Mouse (Mus musculus): ENCODE data around the gene Tcf23.
A peak's percentile ranks its signal among the peaks of the same experiment; 100 is the strongest.

- TF ChIP-seq CTCF (IDR thresholded peaks at IDR 0.05; ENCODE audit: borderline replicate concordance, extremely low read depth, insufficient read depth, insufficient read length): peak; percentile 5; the same call in 1 of the 2 replicates
- peak; percentile 68; the same call in 1 of the 2 replicates for TF ChIP-seq POLR2A (IDR thresholded peaks at IDR 0.05; ENCODE audit: borderline replicate concordance, extremely low read depth, insufficient read depth, insufficient read length, poor library complexity, severe bottlenecking)
These were observed 8.4 kb upstream of the Tcf23 start, which contains the start of gene Preb for GRCm38 (mm10) chr5:30959966-30960501.

All from brain, embryonic 14.5 days (tissue).